Mouse (Mus musculus): ENCODE results near the gene Fpgt.

Gene Fpgt

GRCm38 (mm10) chr3:155093116-155093956 is at the start of gene Fpgt, which contains the start of gene Lrriq3:
Gene Fpgt, minus strand, starts transcription at chr3:155093403.
Gene Lrriq3, plus strand, starts transcription at chr3:155093434.
- in situ Hi-C loops (cut with MboI; ENCODE audit: unreplicated experiment in 2 of 2): loop anchor here (10.0 to 25.0 kb wide), 3 partner anchors 499 to 1181 kb away; partner anchors contain the start of genes Acadm (in 1 of the 2), Cryz (in 1 of the 2), Msh4 (in 1 of the 2) and Rabggtb (in 1 of the 2)

- in situ Hi-C loops (cut with MboI; ENCODE audit: unreplicated experiment in 2 of 2): no loop called here
Measured at GRCm38 (mm10) chr3:155141047-155141446, 47.8 kb upstream of the Fpgt start.

GRCm38 (mm10) chr3:155137737-155138136 is 44.5 kb upstream of the Fpgt start:
- in situ Hi-C loops (cut with MboI; ENCODE audit: unreplicated experiment in 2 of 2): no loop called here

- in situ Hi-C loops (cut with MboI; ENCODE audit: unreplicated experiment in 2 of 2): no loop called here
Measured at GRCm38 (mm10) chr3:155105957-155106356, 12.8 kb upstream of the Fpgt start.

- in situ Hi-C loops (cut with MboI; ENCODE audit: unreplicated experiment in 2 of 2): loop anchor here (10.0 to 25.0 kb wide), 3 partner anchors 504 to 1187 kb away; partner anchors contain the start of genes Acadm (in 1 of the 2), Cryz (in 1 of the 2), Msh4 (in 1 of the 2) and Rabggtb (in 1 of the 2)
Measured at GRCm38 (mm10) chr3:155099266-155099665, 6.1 kb upstream of the Fpgt start.

GRCm38 (mm10) chr3:155092081-155092480 is 1.1 kb downstream of the Fpgt start:
- in situ Hi-C loops (cut with MboI; ENCODE audit: unreplicated experiment in 2 of 2): loop anchor here (10.0 to 25.0 kb wide), 3 partner anchors 497 to 1180 kb away; partner anchors contain the start of genes Acadm (in 1 of the 2), Cryz (in 1 of the 2), Msh4 (in 1 of the 2) and Rabggtb (in 1 of the 2)

GRCm38 (mm10) chr3:155077908-155078307 is 15.3 kb downstream of the Fpgt start:
- in situ Hi-C loops (cut with MboI; ENCODE audit: unreplicated experiment in 2 of 2): loop anchor here (25.0 kb wide), 2 partner anchors 1141 to 1166 kb away; partner anchors contain the start of genes Acadm (in 1 of the 2), Msh4 (in 1 of the 2) and Rabggtb (in 1 of the 2)

- in situ Hi-C loops (cut with MboI; ENCODE audit: unreplicated experiment in 2 of 2): no loop called here
Measured at GRCm38 (mm10) chr3:155059449-155059822, 33.8 kb downstream of the Fpgt start.

- in situ Hi-C loops (cut with MboI; ENCODE audit: unreplicated experiment in 2 of 2): no loop called here
Measured at GRCm38 (mm10) chr3:155058800-155059448, 34.3 kb downstream of the Fpgt start.

- in situ Hi-C loops (cut with MboI; ENCODE audit: unreplicated experiment in 2 of 2): no loop called here
Measured at GRCm38 (mm10) chr3:155057566-155057965, 35.6 kb downstream of the Fpgt start.

GRCm38 (mm10) chr3:155056606-155057005 is 36.6 kb downstream of the Fpgt start:
- in situ Hi-C loops (cut with MboI; ENCODE audit: unreplicated experiment in 2 of 2): no loop called here

- in situ Hi-C loops (cut with MboI; ENCODE audit: unreplicated experiment in 2 of 2): no loop called here
Measured at GRCm38 (mm10) chr3:155055231-155055916, 37.8 kb downstream of the Fpgt start, which contains the start of gene Tnni3k. Gene Tnni3k, minus strand, starts transcription at chr3:155055407.

GRCm38 (mm10) chr3:155053189-155053588 is 40.0 kb downstream of the Fpgt start:
- in situ Hi-C loops (cut with MboI; ENCODE audit: unreplicated experiment in 2 of 2): no loop called here

GRCm38 (mm10) chr3:155052021-155052420 is 41.2 kb downstream of the Fpgt start:
- in situ Hi-C loops (cut with MboI; ENCODE audit: unreplicated experiment in 2 of 2): no loop called here

GRCm38 (mm10) chr3:155039012-155039836 is 54.0 kb downstream of the Fpgt start:
- in situ Hi-C loops (cut with MboI; ENCODE audit: unreplicated experiment in 2 of 2): no loop called here
